Mouse (Mus musculus) thymus, postnatal 25 days (tissue): ENCODE results near the gene Amz1.

ENCODE experiments used
- DNase-seq: peaks from one replicate; pipeline ENCODE4 v3.0.0; 2022

Gene Amz1

DNA sequence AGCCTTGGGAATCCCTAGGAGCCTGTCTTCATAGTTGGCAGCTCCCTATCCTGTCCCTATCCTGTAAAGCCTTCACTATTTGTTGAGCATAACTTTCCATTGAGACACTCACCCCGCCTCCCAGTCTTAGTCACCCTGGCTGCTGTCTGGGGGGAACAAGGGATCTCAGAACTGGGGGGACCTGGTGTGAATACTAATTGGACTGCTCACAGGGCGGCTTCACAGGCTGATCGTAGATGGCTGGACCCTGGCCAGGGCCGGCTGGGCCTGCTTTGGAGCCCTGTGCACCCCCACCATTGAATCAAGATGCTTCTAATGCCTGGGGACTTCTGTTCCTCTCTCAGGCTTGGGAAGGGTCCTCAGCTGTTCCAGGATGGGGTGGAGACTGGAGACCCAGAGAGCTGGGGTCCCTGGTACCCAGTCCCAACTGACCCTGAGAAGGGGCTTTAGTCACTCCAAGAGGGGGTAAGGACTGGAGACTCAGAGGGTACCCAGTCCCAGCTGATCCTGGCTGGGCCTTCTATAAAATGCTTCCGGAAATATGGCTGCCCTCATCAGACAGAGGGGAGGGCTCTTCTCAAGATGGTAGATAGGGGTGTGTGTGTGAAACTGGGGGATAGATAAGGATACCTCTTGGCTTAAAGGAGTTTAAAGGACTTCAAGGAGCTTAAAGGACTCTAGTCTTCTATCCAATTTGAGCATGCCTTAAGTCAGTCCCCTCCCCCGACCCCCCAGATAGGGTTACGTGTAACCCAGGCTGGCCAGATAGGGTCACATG, 2.3 kb downstream of the Amz1 start:
- no peak for DNase-seq

DNA sequence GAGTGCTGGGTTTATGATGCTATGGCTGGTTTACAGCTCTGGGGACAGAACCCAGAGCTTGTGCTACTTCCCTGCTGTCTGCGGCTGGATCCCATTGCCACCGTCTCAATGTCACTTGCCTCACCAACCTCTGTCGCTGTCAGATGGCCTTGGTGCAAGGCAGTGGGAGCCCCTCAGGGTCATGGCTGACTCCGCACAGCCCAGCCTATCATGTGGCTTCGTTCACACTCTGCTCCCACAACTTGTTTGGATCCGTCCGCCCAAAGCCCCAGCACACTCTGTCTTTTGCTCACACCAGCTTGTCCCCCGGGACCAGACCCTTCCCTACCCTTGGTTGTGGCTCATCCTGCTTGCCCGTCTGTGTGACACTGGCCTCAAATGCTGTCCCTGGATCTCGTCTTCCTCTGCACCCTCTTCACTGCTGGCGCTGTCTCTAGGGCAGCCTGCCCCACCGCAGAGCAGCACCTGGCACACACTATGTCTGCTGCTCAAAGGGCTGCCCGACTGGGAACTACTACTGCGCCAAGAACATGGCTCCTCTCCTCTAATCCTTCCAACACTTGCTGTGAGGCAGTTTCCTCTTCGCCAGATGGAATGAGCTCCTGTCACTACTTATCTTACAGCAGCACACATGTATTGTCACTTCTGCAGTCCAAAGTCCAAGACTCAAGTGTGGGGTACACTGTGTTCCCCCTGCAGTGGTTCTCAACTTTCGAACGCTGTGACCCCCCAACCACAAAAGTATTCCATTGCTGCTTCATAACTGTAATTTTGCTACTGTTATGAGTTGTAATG, 3.2 kb downstream of the Amz1 start:
- DNase-seq = no peak

DNA sequence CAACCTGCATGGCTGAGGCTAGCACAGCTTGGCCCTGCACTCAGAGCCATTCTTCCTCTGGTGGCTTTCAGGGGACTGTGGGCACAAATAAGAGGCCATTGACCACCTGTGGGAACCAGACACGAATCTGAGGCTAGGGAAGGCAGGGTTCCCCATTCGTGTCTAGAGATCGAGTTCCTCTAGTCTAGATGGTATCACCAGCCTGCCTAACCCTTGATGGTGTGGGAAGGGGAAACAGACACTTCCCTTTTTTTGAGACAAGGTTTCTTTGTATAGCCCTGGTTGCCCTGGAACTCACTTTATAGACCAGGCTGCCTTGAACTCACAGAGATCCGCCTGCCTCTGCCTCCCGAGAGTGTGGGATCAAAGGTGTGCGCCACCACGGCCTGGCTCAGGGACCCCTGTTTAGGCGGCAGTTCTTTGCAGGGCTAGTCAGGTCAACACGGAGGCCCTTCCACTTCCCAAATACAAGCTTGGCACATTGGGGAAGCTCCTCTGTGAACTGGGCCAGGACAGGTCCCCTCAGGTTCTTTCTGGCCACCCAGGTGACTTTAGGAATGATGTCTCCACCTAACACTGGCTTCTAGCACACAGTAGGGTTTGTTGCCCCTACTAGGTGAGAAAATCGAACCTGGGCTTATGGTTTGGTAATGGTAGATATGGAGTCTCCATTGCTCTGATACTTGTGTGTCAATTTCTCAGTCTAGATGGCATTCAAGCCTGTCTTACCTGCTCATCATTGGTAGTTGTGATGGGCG, 7.3 kb downstream of the Amz1 start:
- DNase-seq = no peak

DNA sequence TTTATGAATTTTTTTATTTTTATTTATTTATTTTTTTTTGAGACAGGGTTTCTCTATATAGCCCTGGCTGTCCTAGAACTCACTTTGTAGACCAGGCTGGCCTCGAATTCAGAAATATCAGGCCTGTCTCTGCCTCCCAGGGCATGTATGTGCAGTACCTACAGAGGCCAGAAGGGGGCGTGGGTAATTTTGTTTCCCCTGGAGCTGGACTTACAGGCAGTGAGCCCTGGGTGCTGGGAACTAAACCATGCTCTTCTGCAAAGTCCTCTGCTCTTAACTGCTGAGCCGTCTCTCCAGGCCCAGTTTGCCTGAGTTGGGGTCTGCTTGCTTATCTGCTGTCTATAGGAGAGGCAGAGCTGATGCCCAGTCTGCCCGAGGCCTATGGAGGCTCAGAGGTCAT, 8.3 kb downstream of the Amz1 start:
- DNase-seq = peak; percentile 49

DNA sequence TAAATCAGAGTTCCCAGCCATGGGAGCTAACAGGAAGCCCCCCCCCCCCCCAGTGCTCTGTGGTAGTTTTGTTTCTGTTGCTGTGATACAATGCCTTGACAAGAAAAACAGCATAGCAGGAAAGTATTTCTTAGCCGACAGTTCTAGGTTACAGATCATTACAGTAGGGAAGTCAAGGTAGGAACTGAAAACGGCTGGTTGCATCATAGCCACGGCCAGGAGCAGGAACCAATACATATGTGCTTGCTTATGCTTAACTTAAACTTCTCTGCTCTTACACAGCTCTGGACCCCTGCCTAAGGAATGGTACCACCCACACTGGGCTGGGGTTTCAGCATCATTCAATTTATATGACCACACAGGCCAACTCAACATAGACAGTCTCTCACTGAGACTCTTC, 9.4 kb downstream of the Amz1 start:
- DNase-seq = no peak

DNA sequence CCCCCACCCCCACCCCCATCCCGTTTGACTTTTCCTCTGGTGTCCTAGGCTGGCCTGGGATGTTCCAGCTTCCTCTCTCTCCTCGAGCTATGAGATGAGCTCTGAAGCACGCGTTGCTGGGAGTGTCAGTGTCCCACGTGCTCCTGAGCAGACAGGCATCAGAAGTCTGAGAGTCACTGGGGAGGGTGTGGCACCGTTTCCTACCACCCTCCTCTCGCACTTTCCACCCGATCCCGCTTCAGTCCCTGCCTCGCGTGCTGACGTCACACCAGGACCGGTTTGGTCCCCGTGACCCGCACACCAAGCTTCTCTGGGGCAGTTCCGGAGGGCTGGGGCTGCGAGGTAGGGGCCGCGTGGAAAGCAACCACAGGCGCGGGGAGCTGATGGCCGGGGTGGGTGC, 11.4 kb downstream of the Amz1 start:
- DNase-seq = peak; percentile 22

DNA sequence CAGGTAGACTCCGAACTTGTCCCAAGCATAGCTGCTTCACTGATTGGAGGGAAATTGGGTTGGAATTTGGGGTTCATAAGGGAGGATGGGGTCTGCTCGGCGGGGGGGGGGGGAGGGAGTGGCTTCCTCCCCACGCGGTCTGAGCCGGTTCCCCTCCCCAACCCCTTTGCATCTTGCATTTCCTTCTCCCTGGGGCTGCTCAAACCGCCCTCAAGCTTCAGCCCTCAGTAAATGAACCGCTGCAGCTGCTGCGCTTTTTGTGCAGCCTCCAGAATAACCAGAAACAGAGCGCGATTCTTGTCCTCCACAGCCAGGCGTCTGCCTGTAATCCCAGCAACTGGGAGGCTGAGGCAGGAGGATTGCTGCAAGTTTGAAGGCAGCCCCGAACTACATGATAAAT, 12.2 kb downstream of the Amz1 start:
- DNase-seq = peak; percentile 41

DNA sequence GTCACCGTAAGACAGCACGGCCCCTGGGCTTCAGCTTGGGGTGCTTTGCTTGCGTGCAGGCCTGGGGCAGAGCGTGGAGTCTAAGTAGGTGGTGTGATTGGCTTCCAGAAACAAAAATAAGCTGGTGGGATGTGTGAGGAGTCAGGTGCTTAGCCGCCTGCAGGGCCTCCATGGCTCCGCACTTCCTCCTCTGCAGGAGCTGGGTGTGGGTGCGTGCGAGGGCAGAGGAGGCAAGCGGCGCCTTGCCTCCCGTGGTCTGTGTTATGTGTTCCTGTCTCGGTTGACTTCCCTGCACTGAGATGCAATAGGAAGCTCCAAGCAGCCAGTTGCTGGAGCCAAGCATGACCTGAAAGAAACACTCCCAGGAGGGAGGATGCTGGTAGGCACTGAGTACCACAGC, 15.9 kb downstream of the Amz1 start:
- no peak for DNase-seq

DNA sequence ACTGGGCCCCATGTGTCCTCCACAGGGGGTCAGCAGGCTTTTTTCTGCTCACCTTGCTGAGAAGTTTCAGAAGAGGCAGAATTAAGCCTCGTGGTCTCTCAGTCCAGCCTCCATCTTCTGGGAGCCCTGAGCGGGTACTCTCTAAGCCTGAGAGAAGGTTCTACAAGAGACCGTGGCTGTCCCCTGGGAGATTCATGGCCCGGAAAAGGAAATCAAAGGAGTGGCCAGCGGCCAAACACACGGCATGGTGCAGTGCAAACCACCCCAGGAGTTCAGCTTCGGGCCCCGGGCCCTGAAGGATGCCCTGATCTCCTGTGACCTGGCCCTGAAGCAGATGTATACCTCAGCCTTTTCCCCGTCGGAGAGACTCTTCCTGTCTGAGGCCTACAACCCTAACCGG, 17.1 kb downstream of the Amz1 start:
- DNase-seq = no peak

DNA sequence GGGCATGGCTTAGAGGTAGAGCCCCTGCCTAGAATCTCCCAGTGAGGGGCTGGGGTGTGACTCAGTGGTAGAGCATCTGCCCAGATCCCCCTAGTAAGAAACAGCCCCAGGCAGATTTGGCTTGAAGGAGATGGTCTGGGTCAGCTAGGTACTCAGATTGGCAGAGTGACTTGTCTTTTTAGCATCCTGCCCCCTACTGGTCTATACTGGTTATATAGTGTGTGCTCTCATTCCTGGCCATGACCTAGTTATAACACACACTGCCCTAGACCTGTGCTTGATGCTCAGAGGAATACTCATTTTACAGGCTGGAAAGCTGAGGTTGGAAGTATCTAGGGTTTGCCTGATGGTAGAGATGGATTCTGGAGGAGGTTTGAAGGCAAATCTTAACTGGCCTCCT, 17.9 kb downstream of the Amz1 start:
- DNase-seq = no peak

DNA sequence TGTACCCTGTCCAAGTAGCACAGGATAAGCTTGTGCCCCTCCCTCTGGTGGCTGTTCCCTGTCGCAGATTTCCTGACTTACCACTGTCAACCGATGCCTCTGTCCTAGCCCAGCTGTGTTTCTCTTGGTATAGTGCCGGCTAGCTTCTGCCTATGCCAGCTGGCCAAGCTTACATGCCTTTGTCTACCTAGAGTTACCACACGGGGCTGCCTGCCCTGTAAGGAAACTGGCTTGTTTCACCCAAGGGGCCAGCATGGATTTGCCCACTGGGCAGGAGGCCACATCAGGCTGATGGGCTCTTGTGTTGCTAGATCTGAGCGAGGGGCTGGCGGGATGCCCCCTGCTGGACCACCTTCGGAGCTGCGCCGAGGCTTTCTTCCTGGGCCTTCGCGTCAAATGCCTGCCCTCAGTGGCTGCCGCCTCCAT, 19.8 kb downstream of the Amz1 start:
- no peak for DNase-seq

DNA sequence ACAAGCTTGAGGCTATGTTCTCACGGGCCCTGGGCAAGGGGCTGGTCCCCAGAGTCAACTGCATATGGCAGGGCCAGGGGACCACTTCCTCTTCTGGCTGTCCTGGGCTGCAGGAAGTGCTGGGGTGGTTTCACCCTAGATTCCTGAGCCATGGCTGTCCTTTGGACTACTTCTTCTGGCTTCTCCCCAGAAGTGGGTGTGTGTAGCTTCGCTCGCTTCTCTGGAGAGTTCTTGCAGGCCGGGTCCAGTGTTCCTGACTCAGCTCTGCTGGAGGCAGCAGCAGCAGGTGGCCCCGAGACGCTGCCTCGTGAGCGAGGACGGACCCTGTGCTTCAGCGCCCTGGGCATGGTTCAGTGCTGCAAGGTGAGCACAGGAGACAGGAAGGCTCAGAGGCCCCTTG, 24.5 kb downstream of the Amz1 start:
- no peak for DNase-seq

DNA sequence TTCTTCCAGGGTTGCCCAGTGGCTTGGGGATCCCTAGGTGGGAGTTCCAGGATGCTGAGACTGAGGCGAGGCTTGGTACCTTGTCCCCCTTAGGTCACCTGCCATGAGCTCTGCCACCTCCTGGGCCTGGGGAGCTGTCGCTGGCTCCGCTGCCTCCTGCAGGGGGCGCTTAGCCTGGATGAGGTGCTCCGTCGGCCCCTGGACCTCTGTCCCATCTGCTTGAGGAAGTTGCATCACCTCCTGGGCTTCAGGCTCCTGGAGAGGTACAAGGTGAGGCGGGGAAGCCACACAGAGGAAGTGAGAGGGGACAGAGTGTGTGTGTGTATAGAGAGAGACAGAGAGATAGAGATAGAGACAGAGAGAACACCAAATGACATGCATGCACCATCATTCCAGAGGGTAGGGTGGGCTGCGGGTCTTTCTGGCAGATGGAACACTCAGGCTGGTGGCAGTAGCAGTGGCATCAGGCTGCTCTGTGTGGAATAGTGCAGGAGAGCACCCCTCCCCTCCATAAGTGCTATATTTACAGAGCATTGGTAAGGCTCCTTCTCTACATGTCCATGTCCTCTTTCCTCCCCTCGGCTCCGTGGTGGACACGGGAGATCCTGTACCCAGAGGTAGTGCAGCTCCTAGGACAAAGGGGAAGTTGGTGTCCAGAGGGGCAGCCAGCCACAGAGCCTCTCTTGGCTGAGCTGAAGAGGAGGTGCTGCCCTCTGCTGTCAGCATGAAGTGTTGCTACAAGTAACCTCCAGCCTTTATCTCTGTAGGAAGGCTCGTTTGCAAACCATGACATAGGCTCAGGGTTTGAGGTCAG, 25.3 kb downstream of the Amz1 start:
- peak; percentile 66 for DNase-seq

DNA sequence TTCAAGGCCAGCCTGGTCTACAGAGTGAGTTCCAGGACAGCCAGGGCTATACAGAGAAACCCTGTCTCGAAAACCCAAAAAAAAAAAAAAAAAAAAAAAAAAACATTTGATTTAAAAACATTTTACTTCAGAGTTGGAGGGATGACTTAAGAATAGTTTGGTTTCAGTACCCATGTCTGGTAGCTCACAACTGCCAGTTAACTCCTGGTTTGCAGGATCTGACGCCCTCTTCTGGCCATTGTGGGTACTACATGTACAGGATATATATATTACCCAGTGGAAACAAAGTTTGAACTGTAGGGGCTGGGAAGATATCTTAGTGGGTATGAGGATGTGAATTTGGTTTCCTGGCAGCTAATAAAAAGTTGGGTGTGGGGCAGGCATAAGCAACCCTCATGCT, 27.0 kb downstream of the Amz1 start:
- DNase-seq = peak; percentile 41

DNA sequence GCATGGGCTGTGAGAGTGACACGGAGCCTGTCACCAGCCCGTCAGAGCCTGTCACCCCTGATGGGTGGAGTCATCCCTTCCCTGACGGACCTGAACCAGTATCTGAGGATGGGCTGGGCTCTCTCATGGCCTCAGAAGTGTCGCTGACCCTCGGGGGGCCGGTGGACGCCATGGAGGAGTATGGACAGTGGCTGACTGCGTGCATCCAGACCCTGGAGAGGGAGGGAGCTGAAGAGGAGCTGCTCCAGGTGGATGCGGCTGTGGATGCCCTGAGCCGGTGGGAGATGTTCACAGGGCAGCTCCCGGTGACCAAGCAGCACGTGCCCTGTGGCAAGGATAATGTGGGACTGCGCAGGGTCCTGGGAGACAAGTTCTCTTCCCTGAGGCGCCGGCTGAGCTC, 28.1 kb downstream of the Amz1 start:
- no peak for DNase-seq

DNA sequence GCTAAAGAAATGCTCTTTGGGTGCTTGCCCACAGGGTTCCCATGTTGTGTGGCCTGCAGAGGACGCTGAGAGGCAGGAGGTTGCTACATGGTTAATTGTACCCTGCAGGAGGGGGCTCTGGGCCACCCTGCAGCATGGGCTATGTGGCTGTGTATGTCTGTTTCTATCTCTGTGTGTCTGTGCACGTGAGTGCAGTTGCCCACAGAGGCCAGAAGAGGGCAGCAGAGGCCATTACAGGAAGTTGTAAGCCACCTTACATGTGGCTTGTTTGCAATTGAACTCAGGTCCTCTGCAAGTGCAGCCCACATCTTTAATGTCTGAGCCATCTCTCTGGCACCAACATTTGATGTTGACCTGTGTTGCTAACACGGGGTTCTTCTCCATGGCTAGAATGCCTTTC, 28.7 kb downstream of the Amz1 start:
- DNase-seq = no peak

DNA sequence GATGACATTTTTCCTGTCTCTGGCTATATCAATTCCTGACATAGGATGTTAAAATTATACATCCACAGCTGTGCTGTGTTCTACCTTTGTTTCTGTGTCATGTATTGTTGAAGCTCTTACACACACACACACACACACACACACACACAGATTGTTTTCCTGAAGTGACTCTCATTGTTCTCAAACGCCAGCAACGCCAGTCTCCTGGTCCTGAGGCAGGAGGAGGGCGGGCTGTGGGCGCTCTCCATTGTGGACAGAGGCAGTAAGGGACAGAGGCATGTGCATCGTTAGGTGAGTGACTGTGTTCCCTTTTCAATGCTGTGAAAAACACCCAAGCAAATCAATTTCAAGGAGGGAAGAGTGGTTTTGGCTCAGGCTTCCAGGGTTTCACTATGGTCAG, 29.3 kb downstream of the Amz1 start:
- no peak for DNase-seq

DNA sequence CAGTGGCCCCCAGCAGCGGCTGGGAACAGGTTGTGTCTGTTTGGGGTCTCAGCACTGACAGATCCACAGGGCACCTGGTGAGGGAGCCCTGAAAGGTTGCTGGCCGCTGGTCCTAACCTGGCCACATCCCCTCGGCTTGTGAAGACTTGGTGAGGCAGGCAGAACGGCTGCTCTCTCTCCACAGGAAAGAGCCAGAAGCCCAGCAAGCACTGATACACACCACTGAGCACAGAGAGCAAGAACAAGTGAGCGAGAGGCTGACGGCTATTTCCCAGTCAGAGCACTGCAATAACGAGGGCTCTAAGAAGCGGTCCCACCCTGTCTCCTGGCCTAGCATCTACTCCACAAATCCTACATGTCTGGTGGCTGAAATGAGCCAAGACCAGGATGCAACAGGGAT, 34.9 kb downstream of the Amz1 start:
- no peak for DNase-seq

DNA sequence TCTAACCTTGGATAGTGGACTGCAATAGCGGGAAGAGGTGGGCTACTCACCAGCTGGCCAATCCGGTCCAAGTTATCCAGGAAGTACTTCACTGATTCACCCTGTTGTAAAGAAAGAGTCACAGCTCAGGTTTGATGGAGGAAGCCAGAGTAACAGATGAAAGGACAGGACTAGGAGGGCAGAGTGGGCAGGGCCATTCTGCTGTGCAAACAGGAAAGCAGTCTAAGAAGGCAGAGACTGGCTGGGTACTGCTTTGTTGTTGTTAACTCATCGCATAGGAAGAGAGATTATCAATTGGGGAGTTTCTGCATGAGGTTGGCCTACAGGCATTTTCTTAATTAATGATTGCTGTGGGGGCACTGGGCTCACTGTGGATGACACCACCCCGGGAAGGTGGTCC, 38.6 kb downstream of the Amz1 start:
- no peak for DNase-seq

DNA sequence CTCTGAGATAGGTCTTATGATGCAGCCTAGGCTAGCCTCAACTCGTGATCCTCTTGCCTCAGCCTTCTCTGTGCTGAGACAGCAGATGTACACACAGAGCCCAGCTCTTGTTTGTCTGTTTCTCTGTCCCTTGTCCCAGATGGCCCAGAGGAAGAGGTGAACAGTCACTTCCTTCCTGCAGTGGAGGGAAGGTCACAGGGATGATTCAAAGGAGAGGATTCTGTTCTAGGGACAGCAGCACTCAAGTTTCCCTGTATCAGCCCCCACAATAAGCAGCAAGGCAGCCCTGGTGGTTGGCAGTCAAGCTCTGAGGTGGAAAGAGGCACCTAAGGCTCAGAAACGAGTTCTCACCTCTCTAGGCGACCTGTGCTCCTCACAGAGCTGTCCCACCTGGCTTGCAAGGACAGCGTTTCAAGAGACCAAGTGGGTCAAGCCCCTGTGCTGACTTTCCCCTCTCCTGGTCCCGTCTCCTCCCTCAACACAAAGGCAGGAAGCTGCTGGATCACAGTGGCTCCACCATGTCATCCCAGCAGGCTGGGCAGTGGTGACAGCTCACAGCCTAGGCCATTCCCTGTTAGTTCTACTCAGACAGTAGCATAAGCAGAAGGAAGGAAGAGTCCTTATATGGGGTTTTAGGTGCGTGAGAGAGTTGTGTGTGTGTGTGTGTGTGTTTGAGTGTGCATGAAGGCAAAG, 41.1 kb downstream of the Amz1 start:
- no peak for DNase-seq

DNA sequence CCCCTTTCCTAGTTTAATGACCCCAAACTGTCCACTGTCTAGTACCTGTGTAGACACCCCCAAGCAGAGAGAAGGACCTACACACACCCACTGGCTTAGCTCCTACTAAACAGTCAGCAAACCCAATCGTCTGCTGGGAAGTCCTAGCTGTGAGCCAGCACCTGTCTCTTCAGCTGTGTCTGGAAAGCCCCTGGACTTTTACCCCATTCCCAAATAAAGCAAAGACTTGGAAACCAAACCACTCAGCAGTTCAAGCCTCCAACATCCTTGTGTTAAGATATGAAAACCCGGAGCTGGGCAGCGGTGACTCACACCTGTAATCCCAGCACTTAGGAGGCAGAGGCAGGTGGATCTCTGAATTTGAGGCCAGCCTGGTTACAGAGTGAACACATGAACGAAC, 42.6 kb downstream of the Amz1 start:
- no peak for DNase-seq

DNA sequence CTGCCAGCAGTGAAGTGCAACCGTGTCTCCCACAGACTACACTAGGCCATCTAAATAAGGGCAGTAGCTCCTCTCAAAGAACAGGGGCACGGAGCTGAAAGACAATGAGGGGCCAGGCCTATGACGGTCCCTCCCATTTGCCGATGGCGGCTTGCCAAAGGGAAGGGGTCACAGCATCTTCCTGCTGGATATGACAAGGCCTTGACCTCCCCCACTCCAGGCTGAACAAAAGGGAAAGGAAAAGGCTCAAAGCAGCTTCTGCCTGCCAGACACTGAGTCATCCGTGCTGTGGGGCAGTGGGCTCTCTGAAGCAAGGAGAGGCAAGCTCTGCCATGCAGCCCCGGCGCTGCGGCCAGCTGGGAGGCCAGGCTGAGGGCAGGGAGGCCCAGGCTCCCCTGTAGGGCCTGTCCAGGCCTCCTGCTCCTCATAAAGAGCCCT, 43.8 kb downstream of the Amz1 start:
- DNase-seq = no peak
